Mouse (Mus musculus) neural tube, embryonic 12.5 days (tissue): Measurements from ENCODE around the gene Camk2g. TPM values are rescaled to one million over a fixed set of nuclear protein-coding genes. Genes with fewer than 3 reads are reported as not detected.

Experiments used
- ATAC-seq: fragments of 200-750 bp; cut with Nextera tagmentation; 2 replicates; pipeline ENCODE4 v1.8.0; 2017; ENCODE audit warnings: low read depth, mild to moderate bottlenecking, moderate TSS enrichment, moderate library complexity; ENCODE audit not compliant: low FRiP score
- H3K27ac ChIP-seq: fragments of 300-500 bp; sonication (generic); 2 replicates; pipeline ENCODE4 v1.5.1; 2016
- H3K27me3 ChIP-seq: fragments of 300-500 bp; sonication (generic); replicated peaks from 2 replicates; pipeline ENCODE4 v1.6.1; 2016; ENCODE audit warnings: mild to moderate bottlenecking
- H3K36me3 ChIP-seq: fragments of 300-500 bp; sonication (generic); 2 replicates; pipeline ENCODE4 v1.6.1; 2016; ENCODE audit warnings: mild to moderate bottlenecking
- H3K4me1 ChIP-seq: fragments of 300-500 bp; sonication (generic); 2 replicates; pipeline ENCODE4 v1.6.1; 2016
- H3K4me2 ChIP-seq: fragments of 300-500 bp; sonication (generic); replicated peaks from 2 replicates; pipeline ENCODE4 v1.6.1; 2016; ENCODE audit warnings: mild to moderate bottlenecking
- H3K4me3 ChIP-seq: fragments of 300-500 bp; sonication (generic); 2 replicates; pipeline ENCODE4 v1.5.1; 2016
- H3K9ac ChIP-seq: fragments of 300-500 bp; sonication (generic); 2 replicates; pipeline ENCODE4 v1.6.1; 2016; ENCODE audit warnings: mild to moderate bottlenecking
- H3K9me3 ChIP-seq: fragments of 300-500 bp; sonication (generic); 2 replicates; pipeline ENCODE4 v1.6.1; 2016; ENCODE audit warnings: mild to moderate bottlenecking
- WGBS: fragments of 180-500 bp; shearing (Covaris S2); methylation state at CpG from one replicate; pipeline ENCODE4 v1.1.7; 2016; 5-methylcytosine and 5-hydroxymethylcytosine counted together
- polyA plus RNA-seq: library from polyadenylated mRNA; unstranded; fragments of >200 nt; fragmentation: Nextera tagmentation; extraction: Ambion mirVana; gene quantifications from 2 replicates; pipeline ENCODE4 v1.2.1, GENCODE M21; 2016

The Camk2g gene
- polyA plus RNA-seq, result 78.8 and 105 TPM in 2 replicates

DNA sequence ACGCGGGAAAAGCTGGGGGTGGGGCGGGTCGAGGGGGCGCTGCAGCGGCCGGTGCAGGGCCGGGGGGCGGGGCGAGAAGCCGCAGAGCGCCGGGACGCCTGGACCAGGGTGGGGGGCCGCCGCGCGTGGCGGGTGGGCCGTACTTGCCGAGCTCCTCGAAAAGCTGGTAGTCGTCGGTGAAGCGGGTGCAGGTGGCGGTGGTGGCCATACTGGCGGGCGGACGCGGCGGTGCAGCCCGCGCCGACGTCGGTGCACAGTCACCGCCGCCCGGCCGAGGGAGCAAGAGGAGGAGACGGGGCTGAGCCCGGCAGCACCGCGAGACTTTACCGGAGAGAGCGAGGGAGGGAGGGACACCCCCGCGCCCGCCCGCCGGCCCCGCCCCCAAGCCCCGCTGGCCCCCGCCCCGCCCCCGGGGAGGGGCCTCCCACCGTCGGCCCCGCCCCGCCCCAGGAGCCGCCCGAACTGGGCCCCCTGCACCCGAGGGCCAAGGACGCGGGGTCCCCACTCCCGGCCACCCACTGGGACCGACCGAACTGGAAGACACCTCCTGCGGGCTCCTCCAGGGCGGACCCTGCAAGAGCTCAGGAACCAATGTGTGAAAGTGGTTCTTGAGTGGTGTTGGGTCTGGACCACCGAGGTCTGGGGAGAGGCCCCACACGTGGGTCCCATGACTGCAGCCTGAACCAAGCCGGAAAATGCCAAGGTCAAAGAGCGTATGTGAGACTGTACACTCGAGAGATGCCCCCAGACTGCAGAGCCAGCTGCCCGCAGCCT lies at the start of gene Camk2g:
Camk2g (minus strand) TSS at position 331 of the 774 bp plus-strand sequence.
- Histone ChIP-seq H3K9ac (peak within 1 kb of the TSS; percentile 90), H3K36me3 (peaks cover 21% of the 10 kb centered on the region), H3K4me1 (peaks cover 42% of the 10 kb centered on the region), H3K4me2 (peak within 1 kb of the TSS; percentile 90), H3K4me3 (peak within 1 kb of the TSS; percentile 90), H3K27ac (peak within 1 kb of the TSS; percentile 79), H3K27me3 (0 out of 2 replicates have a peak, but pooled peaks cover 2% of the 10 kb centered on the region), H3K9me3 (no peaks in the 10 kb centered on the region)
- WGBS, result under 1% methylated on average over 73 of the region's 76 CpGs
- ATAC-seq, result peak; percentile 88

- Histone ChIP-seq H3K9me3 (no peaks in the 10 kb centered on the region), H3K27me3 (0 out of 2 replicates have a peak, but pooled peaks cover 6% of the 10 kb centered on the region), H3K4me2 (no peak overlapping the region), H3K4me1 (no peaks in the 10 kb centered on the region), H3K27ac (no peak overlapping the region), H3K4me3 (no peak overlapping the region), H3K36me3 (no peaks in the 10 kb centered on the region), H3K9ac (no peak overlapping the region)
- 85% methylated on average over 3 of the region's 3 CpGs for WGBS
- ATAC-seq, result no peak
Measured at GRCm38 (mm10) chr14:20842629-20843028, 48.7 kb upstream of the Camk2g start.

DNA sequence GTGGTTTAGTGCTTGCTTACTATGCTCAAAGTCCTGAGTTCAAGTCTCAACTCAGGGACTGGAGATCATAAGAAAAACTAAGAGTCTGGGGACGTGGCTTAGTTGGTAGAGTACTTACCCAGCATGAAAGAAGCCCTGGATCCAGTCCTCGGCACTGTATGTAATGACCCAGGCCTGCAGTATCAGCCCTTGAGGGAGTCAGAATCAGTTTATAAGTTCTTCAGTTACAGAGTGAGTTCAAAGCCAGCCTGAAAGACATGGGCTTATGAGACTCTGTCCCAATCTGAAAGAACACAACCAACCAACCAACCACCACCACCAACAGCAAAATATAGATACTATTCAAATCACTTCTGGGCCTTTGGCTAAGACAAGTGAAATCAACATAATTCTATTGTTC lies 47.6 kb upstream of the Camk2g start:
- Histone ChIP-seq H3K4me3 (no peak overlapping the region), H3K9ac (no peak overlapping the region), H3K4me2 (no peak overlapping the region), H3K9me3 (no peaks in the 10 kb centered on the region), H3K27ac (no peak overlapping the region), H3K36me3 (no peaks in the 10 kb centered on the region), H3K27me3 (0 out of 2 replicates have a peak, but pooled peaks cover 6% of the 10 kb centered on the region), H3K4me1 (peaks cover 7% of the 10 kb centered on the region; the same call in 1 of the 2 replicates)
- ATAC-seq, result no peak
- WGBS, result 79% methylated on average over 2 of the region's 2 CpGs

GRCm38 (mm10) chr14:20837681-20838080 lies 43.8 kb upstream of the Camk2g start:
- no peaks in the 10 kb centered on the region for H3K36me3 ChIP-seq
- 74% methylated on average over 7 of the region's 7 CpGs for WGBS
- no peaks in the 10 kb centered on the region for H3K9me3 ChIP-seq
- no peak for ATAC-seq
- peaks cover 7% of the 10 kb centered on the region; the same call in 1 of the 2 replicates for H3K4me1 ChIP-seq
- H3K4me2 ChIP-seq, result peak overlapping the region; percentile 95; the same call in 1 of the 2 replicates
- H3K4me3 ChIP-seq, result no peak overlapping the region
- no peak overlapping the region for H3K9ac ChIP-seq
- H3K27ac ChIP-seq, result no peak overlapping the region
- H3K27me3 ChIP-seq, result 0 out of 2 replicates have a peak, but pooled peaks cover 6% of the 10 kb centered on the region

DNA sequence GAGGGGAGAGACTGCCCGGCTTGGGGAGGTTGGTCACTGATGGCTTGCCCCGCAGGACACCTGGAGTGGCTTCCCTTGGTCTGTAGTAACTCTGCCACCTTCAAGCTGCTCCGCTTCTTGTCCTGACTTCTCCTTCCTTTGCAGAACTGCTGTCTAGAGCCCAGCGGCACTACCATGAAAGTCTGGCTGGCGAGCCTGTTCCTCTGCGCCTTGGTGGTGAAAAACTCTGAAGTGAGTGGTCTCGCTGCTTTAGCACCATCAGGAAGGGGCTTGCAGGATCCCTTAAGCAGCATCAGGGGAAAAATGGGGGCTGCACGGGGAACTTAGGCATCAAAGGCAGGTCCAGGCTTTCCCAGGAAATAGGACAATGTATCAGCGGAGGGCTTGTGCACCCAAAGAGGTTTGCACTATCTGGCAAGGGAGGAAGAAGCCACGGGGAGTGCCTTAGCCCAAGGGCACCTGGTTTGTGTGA lies 43.1 kb upstream of the Camk2g start:
- Histone ChIP-seq H3K27me3 (0 out of 2 replicates have a peak, but pooled peaks cover 6% of the 10 kb centered on the region), H3K9ac (peak overlapping the region; percentile 65), H3K4me2 (peak overlapping the region; percentile 95), H3K27ac (no peak overlapping the region), H3K4me3 (peak overlapping the region; percentile 49), H3K36me3 (no peaks in the 10 kb centered on the region), H3K4me1 (peaks cover 7% of the 10 kb centered on the region; the same call in 1 of the 2 replicates), H3K9me3 (no peaks in the 10 kb centered on the region)
- no peak; the same call in 1 of the 2 replicates for ATAC-seq
- WGBS, result 7% methylated on average over 10 of the region's 10 CpGs

GRCm38 (mm10) chr14:20836171-20836904 lies 42.5 kb upstream of the Camk2g start, which contains the start of gene Plau:
TSS of gene Plau (plus strand) at chr14:20836660.
- Histone ChIP-seq H3K36me3 (no peaks in the 10 kb centered on the region), H3K27ac (no peak within 1 kb of the TSS)
- under 1% methylated on average over 33 of the region's 33 CpGs for WGBS

DNA sequence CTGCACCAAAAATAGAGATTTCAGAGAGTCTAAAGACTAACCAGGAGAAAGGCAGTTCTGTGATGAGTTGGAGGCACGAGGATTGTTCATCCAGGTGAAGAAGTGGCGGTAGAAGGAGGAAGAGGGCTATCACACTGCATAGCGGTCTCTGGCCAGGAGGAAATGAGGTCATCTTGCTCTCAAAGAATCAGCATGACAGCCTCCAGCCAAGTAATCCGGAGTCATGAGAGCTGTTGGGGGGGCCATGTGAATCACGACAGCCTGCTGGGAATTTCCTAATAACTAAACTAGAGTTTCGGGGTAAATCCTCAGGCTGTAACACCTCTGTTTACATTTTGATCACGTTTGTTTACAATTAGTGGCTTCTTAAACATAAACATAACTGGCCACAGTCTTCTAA lies 40.2 kb upstream of the Camk2g start:
- 76% methylated on average over 7 of the region's 7 CpGs for WGBS
- Histone ChIP-seq H3K36me3 (no peaks in the 10 kb centered on the region), H3K27me3 (0 out of 2 replicates have a peak, but pooled peaks cover 6% of the 10 kb centered on the region), H3K9me3 (no peaks in the 10 kb centered on the region), H3K4me1 (peaks cover 7% of the 10 kb centered on the region; the same call in 1 of the 2 replicates), H3K4me2 (no peak overlapping the region), H3K4me3 (no peak overlapping the region), H3K9ac (no peak overlapping the region), H3K27ac (no peak overlapping the region)
- ATAC-seq, result no peak

More at GRCm38 (mm10) chr14:20836171-20836904, 42.5 kb upstream of the Camk2g start, which contains the start of gene Plau:
- Histone ChIP-seq H3K4me3 (peak within 1 kb of the TSS; percentile 49), H3K9me3 (no peaks in the 10 kb centered on the region), H3K9ac (peak within 1 kb of the TSS; percentile 65), H3K27me3 (0 out of 2 replicates have a peak, but pooled peaks cover 6% of the 10 kb centered on the region), H3K4me1 (peaks cover 7% of the 10 kb centered on the region; the same call in 1 of the 2 replicates), H3K4me2 (peak within 1 kb of the TSS; percentile 95)
- peak; percentile 91 for ATAC-seq

GRCm38 (mm10) chr14:20833525-20833924 lies 39.6 kb upstream of the Camk2g start:
- no peak for ATAC-seq
- WGBS, result 90% methylated on average over 4 of the region's 4 CpGs
- no peak overlapping the region for H3K4me2 ChIP-seq
- H3K27ac ChIP-seq, result no peak overlapping the region
- H3K4me3 ChIP-seq, result no peak overlapping the region
- H3K4me1 ChIP-seq, result peaks cover 7% of the 10 kb centered on the region; the same call in 1 of the 2 replicates
- no peaks in the 10 kb centered on the region for H3K36me3 ChIP-seq
- 0 out of 2 replicates have a peak, but pooled peaks cover 2% of the 10 kb centered on the region for H3K27me3 ChIP-seq
- H3K9ac ChIP-seq, result no peak overlapping the region
- H3K9me3 ChIP-seq, result no peaks in the 10 kb centered on the region

DNA sequence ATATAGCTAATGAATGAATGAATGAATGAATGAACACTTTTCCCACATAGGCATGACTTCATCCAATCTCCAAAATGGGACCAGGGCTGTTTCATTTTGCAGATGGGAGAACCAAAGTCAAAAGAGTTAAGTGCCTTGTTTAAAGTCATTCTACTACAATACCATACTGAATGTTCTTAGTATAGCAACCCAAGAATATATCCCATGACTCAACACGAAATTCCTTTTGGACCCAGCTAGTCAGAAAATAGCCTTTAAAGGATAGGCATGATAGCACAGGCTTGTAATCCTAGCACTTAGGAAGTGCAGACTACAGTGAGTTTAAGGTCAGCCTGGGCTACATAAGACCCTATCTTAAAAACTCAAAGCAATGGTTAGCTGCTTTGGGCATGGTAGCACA lies 38.0 kb upstream of the Camk2g start:
- 81% methylated on average over 1 of the region's 1 CpGs for whole genome bisulfite sequencing
- H3K27ac ChIP-seq, result no peak overlapping the region
- no peak overlapping the region for H3K4me2 ChIP-seq
- no peaks in the 10 kb centered on the region for H3K9me3 ChIP-seq
- no peak overlapping the region for H3K9ac ChIP-seq
- H3K36me3 ChIP-seq, result no peaks in the 10 kb centered on the region
- H3K27me3 ChIP-seq, result no peaks in the 10 kb centered on the region
- ATAC-seq, result no peak
- peaks cover 3% of the 10 kb centered on the region; the same call in 1 of the 2 replicates for H3K4me1 ChIP-seq
- H3K4me3 ChIP-seq, result no peak overlapping the region

- 82% methylated on average over 9 of the region's 9 CpGs for WGBS
- no peak for ATAC-seq
Measured at GRCm38 (mm10) chr14:20831141-20831910, 37.4 kb upstream of the Camk2g start.

More at GRCm38 (mm10) chr14:20831141-20831910, 37.4 kb upstream of the Camk2g start:
- no peak overlapping the region for H3K27ac ChIP-seq
- no peak overlapping the region for H3K4me3 ChIP-seq
- no peaks in the 10 kb centered on the region for H3K4me1 ChIP-seq
- H3K9me3 ChIP-seq, result no peaks in the 10 kb centered on the region
- H3K4me2 ChIP-seq, result no peak overlapping the region
- H3K27me3 ChIP-seq, result no peaks in the 10 kb centered on the region
- no peaks in the 10 kb centered on the region for H3K36me3 ChIP-seq
- H3K9ac ChIP-seq, result no peak overlapping the region
